Mouse (Mus musculus) limb, embryonic 14.5 days (tissue): ENCODE results near the gene Rtp3. TPM values are rescaled to one million over a fixed set of nuclear protein-coding genes. Genes with fewer than 3 reads are reported as not detected.

Source experiments
- ATAC-seq: fragments of 200-750 bp; cut with Nextera tagmentation; 2 replicates; pipeline ENCODE4 v1.8.0; 2017; ENCODE audit warnings: low read depth, moderate number of reproducible peaks, moderate TSS enrichment; ENCODE audit not compliant: low FRiP score
- DNase-seq: peaks from one replicate; pipeline ENCODE4 v3.0.0-alpha.2; 2015; ENCODE audit warnings: low spot score
- H3K27ac ChIP-seq: fragments of 300-500 bp; sonication (generic); replicated peaks from 2 replicates; pipeline ENCODE4 v1.5.1; 2014; ENCODE audit warnings: low read depth, mild to moderate bottlenecking, low read length, moderate library complexity, mixed read lengths
- H3K27me3 ChIP-seq: fragments of 300-500 bp; sonication (generic); 2 replicates; pipeline ENCODE4 v1.6.1; 2014; ENCODE audit warnings: low read length, mixed read lengths; ENCODE audit not compliant: control insufficient read depth, insufficient read depth
- H3K36me3 ChIP-seq: fragments of 300-500 bp; sonication (generic); 2 replicates; pipeline ENCODE4 v1.6.1; 2014; ENCODE audit warnings: mild to moderate bottlenecking, low read length, moderate library complexity, mixed read lengths; ENCODE audit not compliant: control insufficient read depth, insufficient read depth
- H3K4me1 ChIP-seq: fragments of 300-500 bp; sonication (generic); 2 replicates; pipeline ENCODE4 v1.6.1; 2014; ENCODE audit warnings: antibody characterized with exemption, low read length, mixed read lengths; ENCODE audit not compliant: control insufficient read depth, insufficient read depth
- H3K4me2 ChIP-seq: fragments of 300-500 bp; sonication (generic); replicated peaks from 2 replicates; pipeline ENCODE4 v1.6.1; 2014; ENCODE audit warnings: low read depth, mild to moderate bottlenecking, low read length, moderate library complexity; ENCODE audit not compliant: severe bottlenecking
- H3K4me3 ChIP-seq: fragments of 300-500 bp; sonication (generic); replicated peaks from 2 replicates; pipeline ENCODE4 v1.5.1; 2014; ENCODE audit warnings: low read length
- H3K9ac ChIP-seq: fragments of 300-500 bp; sonication (generic); 2 replicates; pipeline ENCODE4 v1.6.1; 2014; ENCODE audit warnings: mild to moderate bottlenecking, low read depth, low read length, moderate library complexity; ENCODE audit not compliant: severe bottlenecking
- H3K9me3 ChIP-seq: fragments of 300-500 bp; sonication (generic); 2 replicates; pipeline ENCODE4 v1.6.1; 2016; ENCODE audit warnings: low read length; ENCODE audit not compliant: control insufficient read depth
- POLR2A ChIP-seq: fragments of 200-500 bp; IDR thresholded peaks from 2 replicates; pipeline ENCODE4 v1.8.0; 2012; ENCODE audit warnings: inconsistent platforms, mild to moderate bottlenecking, moderate library complexity, borderline replicate concordance; ENCODE audit not compliant: insufficient read depth, insufficient read length; ENCODE audit errors: extremely low read depth
- WGBS: fragments of 180-500 bp; shearing (Covaris S2); extraction: QIAGEN DNeasy Blood & Tissue Kit; methylation state at CpG from one replicate; pipeline ENCODE4 v1.1.7; 2014; 5-methylcytosine and 5-hydroxymethylcytosine counted together
- polyA plus RNA-seq, 2 experiments: library from polyadenylated mRNA; depleted of rRNA in 1 of 2; stranded (reverse) in 1 of 2; unstranded in 1 of 2; fragments of >200 nt; fragmentation: Nextera tagmentation in 1 of 2; extraction: Ambion mirVana in 1 of 2; gene quantifications; 2 replicates each; pipeline versions ENCODE4 v1.2.1 to v1.2.3; 2012 to 2014

Gene Rtp3
- polyA plus RNA-seq, 2 experiments: 0.24 TPM; not detected in 1

- WGBS: 92% methylated on average over 3 of the region's 3 CpGs
- no peaks in the 10 kb centered on the region for H3K9me3 ChIP-seq
- no peaks in the 10 kb centered on the region for H3K4me1 ChIP-seq
- DNase-seq: no peak
- H3K36me3 ChIP-seq: no peaks in the 10 kb centered on the region
- TF ChIP-seq POLR2A: no peak
- no peak overlapping the region for H3K27ac ChIP-seq
- no peak for ATAC-seq
- peaks cover 39% of the 10 kb centered on the region for H3K27me3 ChIP-seq
- H3K4me3 ChIP-seq: no peak overlapping the region
- no peak overlapping the region for H3K4me2 ChIP-seq
- no peak overlapping the region for H3K9ac ChIP-seq
These were observed 40.3 kb downstream of the Rtp3 start for GRCm38 (mm10) chr9:110950109-110950508.

DNA sequence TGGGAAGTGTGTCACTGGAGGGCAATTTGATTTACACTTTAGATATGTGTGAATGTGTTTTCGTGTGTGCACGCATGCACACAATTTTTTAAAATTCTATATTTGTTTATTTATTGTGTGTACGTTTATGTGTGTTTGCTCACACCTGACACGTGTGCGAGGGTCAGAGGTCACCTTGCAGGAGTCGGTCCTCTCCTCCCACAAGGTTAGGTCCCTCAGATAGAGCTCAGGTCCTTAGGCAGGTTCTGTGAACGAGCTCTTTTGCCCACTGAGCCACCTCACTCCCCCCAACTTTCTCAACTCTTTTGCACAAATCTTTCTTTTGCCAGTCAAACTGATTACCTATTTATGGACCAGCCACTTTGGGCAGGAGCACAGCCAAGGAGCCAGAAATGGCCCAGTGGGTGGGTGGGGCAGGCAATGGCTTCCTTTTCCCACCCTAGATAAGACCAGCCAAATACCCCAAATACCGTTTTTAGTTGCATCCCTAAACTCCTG, 41.5 kb downstream of the Rtp3 start:
- DNase-seq (no peak), ATAC-seq (no peak)
- no peaks in the 10 kb centered on the region for H3K4me1 ChIP-seq
- H3K27me3 ChIP-seq: peaks cover 45% of the 10 kb centered on the region
- no peak overlapping the region for H3K27ac ChIP-seq
- H3K4me3 ChIP-seq: no peak overlapping the region
- no peak overlapping the region for H3K9ac ChIP-seq
- H3K4me2 ChIP-seq: no peak overlapping the region
- 48% methylated on average over 8 of the region's 8 CpGs for WGBS
- no peak for TF ChIP-seq POLR2A
- H3K36me3 ChIP-seq: no peaks in the 10 kb centered on the region
- H3K9me3 ChIP-seq: no peaks in the 10 kb centered on the region

DNA sequence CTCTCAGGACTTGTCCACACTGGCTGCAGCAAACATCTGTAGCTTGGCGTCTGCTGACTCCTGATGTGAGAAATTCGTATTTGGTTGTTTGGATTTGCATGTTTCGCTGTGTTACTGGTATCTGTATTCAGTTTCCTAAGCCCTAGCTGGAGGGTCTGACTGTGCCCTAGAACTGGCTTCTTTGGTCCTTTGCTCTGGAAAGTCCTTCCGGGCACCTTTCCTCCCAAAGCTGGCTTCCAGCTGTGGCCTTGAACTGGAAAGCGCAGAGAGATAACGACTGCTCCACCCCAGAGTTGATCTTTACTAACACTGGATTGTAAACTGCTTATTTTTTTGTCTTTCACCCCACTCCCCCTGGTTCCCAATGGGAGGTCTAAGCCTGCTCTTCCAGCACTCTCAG, 42.5 kb downstream of the Rtp3 start:
- no peak overlapping the region for H3K9ac ChIP-seq
- no peaks in the 10 kb centered on the region for H3K9me3 ChIP-seq
- H3K36me3 ChIP-seq: no peaks in the 10 kb centered on the region
- H3K27me3 ChIP-seq: peaks cover 43% of the 10 kb centered on the region
- WGBS: 34% methylated on average over 6 of the region's 6 CpGs
- no peak overlapping the region for H3K4me2 ChIP-seq
- ATAC-seq (no peak), DNase-seq (no peak)
- H3K4me3 ChIP-seq: no peak overlapping the region
- TF ChIP-seq POLR2A: no peak
- H3K4me1 ChIP-seq: no peaks in the 10 kb centered on the region
- H3K27ac ChIP-seq: no peak overlapping the region

GRCm38 (mm10) chr9:110947261-110947661, 43.1 kb downstream of the Rtp3 start:
- Histone ChIP-seq H3K4me2 (no peak overlapping the region), H3K36me3 (no peaks in the 10 kb centered on the region), H3K4me1 (no peaks in the 10 kb centered on the region), H3K27ac (no peak overlapping the region), H3K9ac (no peak overlapping the region), H3K27me3 (peaks cover 40% of the 10 kb centered on the region), H3K4me3 (no peak overlapping the region), H3K9me3 (no peaks in the 10 kb centered on the region)
- TF ChIP-seq POLR2A: no peak
- ATAC-seq (no peak), DNase-seq (no peak)
- WGBS: 20% methylated on average over 6 of the region's 6 CpGs

GRCm38 (mm10) chr9:110946548-110947044, 43.8 kb downstream of the Rtp3 start:
- TF ChIP-seq POLR2A: no peak
- peaks cover 40% of the 10 kb centered on the region for H3K27me3 ChIP-seq

DNA sequence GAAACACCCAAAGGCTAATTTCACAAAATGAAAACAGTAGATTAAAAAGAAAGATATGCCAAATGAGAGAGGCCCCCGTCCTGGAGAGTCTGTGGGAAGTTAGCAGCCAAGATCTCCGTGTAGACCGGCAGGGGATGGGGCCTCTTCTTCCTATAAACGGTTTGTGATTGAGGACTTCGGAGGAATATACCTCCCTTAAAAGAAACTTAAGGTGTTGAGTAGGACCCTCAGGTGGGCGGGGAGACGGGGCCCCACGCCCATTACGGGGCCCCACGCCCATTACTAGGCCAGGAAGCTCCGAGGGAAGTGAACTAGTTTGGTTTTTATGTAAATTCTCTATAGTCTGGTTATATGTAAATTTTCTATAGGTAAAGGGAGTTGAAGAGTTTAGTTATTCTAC, 44.5 kb downstream of the Rtp3 start, which contains the start of gene Tdgf1:
Gene Tdgf1 (minus strand): TSS at position 233 of the 400 bp plus-strand sequence.
- Histone ChIP-seq H3K27me3 (peaks cover 40% of the 10 kb centered on the region), H3K36me3 (no peaks in the 10 kb centered on the region), H3K4me3 (no peak within 1 kb of the TSS), H3K27ac (no peak within 1 kb of the TSS), H3K9me3 (no peaks in the 10 kb centered on the region), H3K4me2 (peak within 1 kb of the TSS; percentile 4; the same call in 1 of the 2 replicates), H3K9ac (no peak within 1 kb of the TSS), H3K4me1 (no peaks in the 10 kb centered on the region)
- DNase-seq (no peak), ATAC-seq (no peak)
- TF ChIP-seq POLR2A: no peak
- WGBS: 10% methylated on average over 11 of the region's 11 CpGs

More at GRCm38 (mm10) chr9:110946548-110947044, 43.8 kb downstream of the Rtp3 start:
- no peak overlapping the region for H3K27ac ChIP-seq
- DNase-seq: no peak
- no peak overlapping the region for H3K4me3 ChIP-seq
- H3K4me1 ChIP-seq: no peaks in the 10 kb centered on the region
- H3K9me3 ChIP-seq: no peaks in the 10 kb centered on the region
- H3K9ac ChIP-seq: no peak overlapping the region
- ATAC-seq: no peak
- no peaks in the 10 kb centered on the region for H3K36me3 ChIP-seq
- no peak overlapping the region for H3K4me2 ChIP-seq
- 15% methylated on average over 20 of the region's 20 CpGs for WGBS
